Mouse (Mus musculus) kidney, postnatal 4 days (tissue): Measurements from ENCODE around the gene Fads6.

Experiments
- DNase-seq, 2 experiments: peaks; one replicate each; pipeline ENCODE4 v3.0.0; 2021; ENCODE audit warnings: mixed read lengths in 2 of 2

Fads6 gene

GRCm38 (mm10) chr11:115274771-115275170 lies 22.7 kb downstream of the Fads6 start:
- DNase-seq = no peak

DNA sequence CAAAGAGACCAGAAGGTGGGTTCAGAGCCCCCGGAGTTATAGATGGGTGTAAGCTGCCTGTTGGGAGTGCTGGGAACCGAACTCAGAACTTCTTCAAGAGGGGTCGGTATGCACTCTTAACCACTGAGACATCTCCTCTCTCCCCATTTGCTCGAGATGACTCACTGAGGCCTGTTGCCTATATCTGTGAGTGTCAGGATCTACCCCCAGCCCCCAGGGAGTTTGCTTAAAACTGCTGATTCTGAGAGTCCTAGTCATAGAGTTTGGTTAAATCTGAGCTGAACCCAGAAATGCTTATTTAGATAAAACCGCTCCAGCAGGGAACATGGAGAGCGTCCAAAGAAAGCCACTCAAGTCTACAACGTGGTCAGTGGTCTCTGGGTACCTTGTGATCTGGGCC lies 23.3 kb downstream of the Fads6 start:
- no peak for DNase-seq

GRCm38 (mm10) chr11:115273735-115274134 lies 23.7 kb downstream of the Fads6 start:
- no peak for DNase-seq

- no peak for DNase-seq
These were observed 24.5 kb downstream of the Fads6 start for GRCm38 (mm10) chr11:115272894-115273498.

DNA sequence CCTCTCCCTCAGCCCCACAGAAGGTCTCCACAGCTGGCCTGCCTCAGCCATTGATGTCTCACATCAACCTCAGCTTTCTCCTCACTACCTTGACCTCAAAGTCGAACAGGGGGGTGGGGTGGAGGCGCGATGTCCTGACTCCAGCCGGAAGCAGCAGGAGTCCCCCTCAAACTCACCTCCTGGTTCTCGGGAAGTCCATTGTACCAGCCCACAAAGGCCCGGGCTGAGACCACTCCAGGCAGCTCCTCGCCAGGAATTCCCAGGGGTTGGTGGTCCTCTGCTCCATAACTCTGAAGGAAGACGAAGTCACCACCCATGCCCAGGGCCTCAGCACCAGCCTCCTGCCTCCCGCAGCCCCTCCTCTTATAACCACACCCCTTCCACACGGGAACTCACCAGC lies 26.0 kb downstream of the Fads6 start:
- DNase-seq = no peak

DNA sequence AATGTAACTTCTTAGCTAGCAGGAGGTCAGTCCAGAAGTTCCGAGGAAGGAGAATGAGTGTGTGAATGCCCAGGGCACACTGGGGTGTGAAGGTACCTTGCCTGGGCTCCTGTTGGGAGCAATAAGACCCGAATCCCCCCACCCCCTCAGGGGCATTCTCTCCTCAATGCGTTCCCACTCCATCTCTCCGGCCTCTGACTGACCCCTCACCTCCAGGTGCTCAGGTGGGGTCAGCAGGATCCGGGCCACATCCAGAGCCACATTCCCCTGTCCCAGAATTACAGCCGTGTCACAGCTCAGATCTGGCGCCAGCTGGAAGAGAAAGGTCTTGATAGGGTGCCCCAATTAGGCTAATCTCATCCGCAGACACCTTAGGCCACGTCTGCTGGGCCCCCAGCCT lies 26.4 kb downstream of the Fads6 start:
- no peak for DNase-seq

GRCm38 (mm10) chr11:115270148-115270861 lies 27.2 kb downstream of the Fads6 start:
- peak; percentile 87 to 89 for DNase-seq

- DNase-seq = no peak
These were observed 28.0 kb downstream of the Fads6 start for GRCm38 (mm10) chr11:115269330-115270066.

DNA sequence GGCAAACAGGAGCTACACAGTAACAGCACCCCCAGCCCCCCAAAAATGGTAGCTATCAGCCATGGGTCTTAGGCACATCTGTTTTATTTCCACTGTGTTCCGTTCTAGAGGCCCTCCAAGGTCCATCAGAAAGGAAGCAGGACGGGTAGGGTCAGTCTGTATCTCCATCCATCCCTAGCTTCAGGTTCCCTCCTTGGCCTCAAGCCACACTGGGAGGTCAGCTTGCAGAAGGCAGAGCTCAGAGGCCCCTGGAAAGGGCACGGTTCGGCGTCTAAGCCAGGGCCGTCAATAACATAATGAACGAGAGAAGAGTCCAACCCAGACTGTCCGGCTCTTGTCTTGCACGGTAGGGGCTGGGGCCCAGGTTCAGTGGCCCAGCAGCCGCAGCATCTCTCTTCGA lies 29.5 kb downstream of the Fads6 start:
- no peak for DNase-seq

DNA sequence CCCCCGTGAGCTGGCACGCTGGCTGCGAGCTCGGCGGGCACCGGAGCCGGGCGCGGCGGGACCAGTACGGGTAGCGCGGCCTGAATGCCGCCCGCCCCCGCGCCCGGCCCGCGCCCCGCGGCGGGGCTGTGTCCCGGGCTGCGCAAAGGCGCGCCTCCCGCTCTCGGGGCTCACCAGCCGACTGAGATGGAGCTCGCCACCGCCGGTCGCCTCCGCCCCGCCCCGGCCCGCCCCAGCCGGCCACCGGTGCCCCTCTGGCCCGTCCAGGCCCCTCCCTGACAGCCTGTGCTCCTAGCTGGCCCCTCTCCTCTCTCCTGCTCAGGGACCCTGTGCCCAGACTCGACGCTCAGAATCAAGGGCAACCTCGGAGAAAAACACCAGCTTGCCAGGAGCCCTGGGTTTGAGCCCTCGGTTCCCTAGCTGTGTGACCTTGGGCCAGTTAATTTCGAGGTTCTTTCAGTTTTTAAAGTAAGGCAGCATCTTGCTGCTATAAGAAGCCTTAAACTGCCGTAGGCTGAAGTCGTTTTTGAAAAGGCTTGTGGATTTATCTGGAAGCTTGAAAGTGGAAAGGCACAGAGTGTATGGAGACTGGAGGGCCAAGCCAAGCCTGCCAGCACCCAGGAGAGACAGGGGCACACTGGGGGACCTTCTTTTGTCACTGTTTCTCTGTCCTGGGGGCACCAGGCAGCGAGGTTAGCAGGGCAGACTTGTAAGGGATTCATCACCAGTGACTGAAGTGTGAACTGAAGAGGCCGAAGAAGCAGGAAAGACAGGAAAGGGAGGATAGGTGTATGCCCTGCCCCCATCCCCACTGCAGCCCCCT lies 30.2 kb downstream of the Fads6 start, which contains the start of gene Grin2c:
Gene Grin2c, minus strand, starts transcription at position 183 of the 823 bp plus-strand sequence.
- DNase-seq = peak in 1 of 2 experiments; percentile 20

- peak in 1 of 2 experiments; percentile 27 for DNase-seq
These were observed 31.1 kb downstream of the Fads6 start for GRCm38 (mm10) chr11:115266400-115266778.

- DNase-seq = no peak
These were observed 31.6 kb downstream of the Fads6 start for GRCm38 (mm10) chr11:115265771-115266399.

DNA sequence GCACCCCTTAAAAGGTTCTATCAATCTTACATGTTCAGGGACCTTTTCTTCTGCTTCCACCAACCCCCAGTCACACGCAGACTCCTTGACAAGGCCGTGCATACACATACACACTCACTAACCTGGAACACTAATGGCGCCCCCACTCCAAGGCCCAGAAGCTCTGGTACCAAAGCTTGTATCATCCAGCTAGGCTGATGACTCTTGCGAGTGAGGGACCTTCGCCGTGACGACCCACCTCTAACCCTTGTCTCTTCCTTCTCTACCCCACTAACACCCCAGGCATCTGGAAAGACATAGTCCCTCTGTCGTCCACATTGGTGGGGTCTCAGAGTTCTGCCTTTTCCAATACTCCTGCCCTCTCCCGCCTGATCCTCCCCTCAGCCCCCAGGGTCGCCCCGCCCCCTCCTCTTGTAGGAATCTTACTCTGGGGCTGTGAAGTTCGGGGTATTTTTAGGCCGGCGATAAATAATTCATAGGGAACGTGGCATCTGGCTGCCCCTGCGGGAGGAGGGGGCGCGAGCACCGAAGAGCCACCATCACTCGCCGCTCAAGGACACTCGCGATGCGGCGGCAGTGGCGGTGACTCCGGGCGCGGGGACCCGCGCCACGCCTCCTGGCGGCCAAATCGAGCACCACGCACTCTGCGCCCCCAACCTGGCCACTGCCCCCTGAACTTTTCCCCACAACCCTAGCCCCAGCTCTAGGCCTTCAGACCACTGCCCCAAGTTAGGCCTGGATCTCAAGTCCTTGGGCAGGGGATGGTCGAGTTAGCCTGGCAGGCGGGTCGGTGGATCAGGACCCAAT lies 32.4 kb downstream of the Fads6 start:
- DNase-seq = peak; percentile 53 to 62

- no peak for DNase-seq
These were observed 33.2 kb downstream of the Fads6 start for GRCm38 (mm10) chr11:115264136-115264861.

DNA sequence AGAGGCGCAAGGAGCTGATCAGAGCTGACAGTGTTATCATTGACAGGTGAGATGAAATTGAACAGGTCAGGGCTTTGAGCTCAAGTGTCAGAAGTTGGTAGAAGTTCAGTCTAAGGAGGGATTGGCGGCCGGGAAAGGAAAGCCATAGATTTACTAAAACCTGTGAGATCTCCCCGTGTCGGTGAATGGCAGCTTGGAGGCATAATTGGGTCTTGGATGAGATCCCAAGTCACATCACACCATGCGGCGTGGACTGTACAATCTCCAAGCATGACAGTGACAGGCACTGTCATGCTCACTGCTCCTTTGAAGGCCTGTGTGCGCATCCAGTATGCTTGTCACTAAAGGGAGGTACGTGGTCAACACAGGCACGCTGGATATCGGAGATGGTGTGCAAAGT lies 34.5 kb downstream of the Fads6 start:
- DNase-seq = no peak

- no peak for DNase-seq
These were observed 38.3 kb downstream of the Fads6 start for GRCm38 (mm10) chr11:115259134-115259533.

GRCm38 (mm10) chr11:115257775-115258510 lies 39.5 kb downstream of the Fads6 start:
- peak; percentile 48 to 66 for DNase-seq

GRCm38 (mm10) chr11:115251258-115251657 lies 46.2 kb downstream of the Fads6 start:
- no peak for DNase-seq

GRCm38 (mm10) chr11:115250405-115251090 lies 46.9 kb downstream of the Fads6 start:
- DNase-seq = no peak
